Mouse (Mus musculus) limb, embryonic 15.5 days (tissue): Measurements from ENCODE around the gene Igf1r. TPM values are rescaled to one million over a fixed set of nuclear protein-coding genes. Genes with fewer than 3 reads are reported as not detected.

Source experiments
- ATAC-seq: fragments of 200-750 bp; cut with Nextera tagmentation; 2 replicates; pipeline ENCODE4 v1.8.0; 2017; ENCODE audit warnings: low read depth, moderate TSS enrichment; ENCODE audit not compliant: insufficient number of reproducible peaks, low FRiP score, low TSS enrichment
- H3K27ac ChIP-seq: fragments of 300-500 bp; sonication (generic); 2 replicates; pipeline ENCODE4 v1.5.1; 2015; ENCODE audit warnings: moderate library complexity, mild to moderate bottlenecking, inconsistent platforms
- H3K27me3 ChIP-seq: fragments of 300-500 bp; sonication (generic); 2 replicates; pipeline ENCODE4 v1.6.1; 2015; ENCODE audit warnings: inconsistent platforms
- H3K36me3 ChIP-seq: fragments of 300-500 bp; sonication (generic); 2 replicates; pipeline ENCODE4 v1.6.1; 2015; ENCODE audit warnings: inconsistent platforms
- H3K4me1 ChIP-seq: fragments of 300-500 bp; sonication (generic); 2 replicates; pipeline ENCODE4 v1.6.1; 2015; ENCODE audit warnings: inconsistent platforms
- H3K4me2 ChIP-seq: fragments of 300-500 bp; sonication (generic); 2 replicates; pipeline ENCODE4 v1.6.1; 2015; ENCODE audit warnings: mild to moderate bottlenecking, inconsistent platforms
- H3K4me3 ChIP-seq: fragments of 300-500 bp; sonication (generic); 2 replicates; pipeline ENCODE4 v1.5.1; 2015; ENCODE audit warnings: mild to moderate bottlenecking, inconsistent platforms
- H3K9ac ChIP-seq: fragments of 300-500 bp; sonication (generic); 2 replicates; pipeline ENCODE4 v1.6.1; 2015; ENCODE audit warnings: inconsistent platforms
- H3K9me3 ChIP-seq: fragments of 300-500 bp; sonication (generic); 2 replicates; pipeline ENCODE4 v1.6.1; 2016; ENCODE audit warnings: inconsistent platforms
- WGBS: fragments of 180-500 bp; shearing (Covaris S2); methylation state at CpG from one replicate; pipeline ENCODE4 v1.1.7; 2015; 5-methylcytosine and 5-hydroxymethylcytosine counted together
- polyA plus RNA-seq: library from polyadenylated mRNA; unstranded; fragments of >200 nt; fragmentation: Nextera tagmentation; extraction: Ambion mirVana; gene quantifications from 2 replicates; pipeline ENCODE4 v1.2.1, GENCODE M21; 2015

Igf1r gene
- polyA plus RNA-seq, 1 experiment from 2014 or later = 26.3 TPM

DNA sequence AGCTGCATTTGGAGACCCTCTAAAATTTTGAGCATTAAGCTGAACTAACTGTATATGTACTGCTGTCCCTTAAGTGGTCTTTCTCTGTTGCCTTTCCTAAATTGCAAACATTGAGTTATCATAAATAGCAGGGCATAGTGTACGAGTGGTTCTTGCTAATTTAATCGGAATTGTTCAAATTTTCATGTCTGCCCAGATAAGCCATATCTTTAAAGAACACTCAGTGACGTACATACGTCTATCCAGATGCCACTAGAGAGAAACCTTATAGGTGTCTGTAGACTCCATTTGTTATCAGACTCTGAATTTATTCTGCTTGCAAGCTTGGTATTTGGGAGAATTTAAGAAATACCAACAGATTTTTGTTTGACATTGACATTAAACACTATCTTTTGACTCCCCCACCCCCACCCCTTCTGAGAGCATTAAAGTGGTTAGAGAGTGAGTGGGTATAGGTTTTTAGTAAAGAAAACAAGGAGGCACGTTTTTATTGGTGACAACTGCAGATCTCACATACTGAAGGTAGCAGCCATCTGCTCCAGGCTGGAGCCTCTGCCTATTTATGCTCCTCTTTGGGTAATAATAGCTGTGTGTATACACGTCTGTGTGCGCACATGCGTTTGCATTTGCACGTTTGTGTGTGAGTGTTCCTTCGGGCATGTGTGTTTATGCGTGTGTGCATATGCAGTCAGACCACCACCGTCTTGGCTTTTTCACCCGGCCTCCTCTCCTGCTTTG is 58.9 kb downstream of the Igf1r start:
- H3K27ac ChIP-seq = no peak overlapping the region
- H3K4me3 ChIP-seq = no peak overlapping the region
- ATAC-seq = no peak
- no peak overlapping the region for H3K4me2 ChIP-seq
- peaks cover 16% of the 10 kb centered on the region; the same call in 1 of the 2 replicates for H3K4me1 ChIP-seq
- WGBS = 77% methylated on average over 13 of the region's 13 CpGs
- no peak overlapping the region for H3K9ac ChIP-seq
- no peaks in the 10 kb centered on the region for H3K9me3 ChIP-seq
- H3K36me3 ChIP-seq = peaks cover 32% of the 10 kb centered on the region
- no peaks in the 10 kb centered on the region for H3K27me3 ChIP-seq

DNA sequence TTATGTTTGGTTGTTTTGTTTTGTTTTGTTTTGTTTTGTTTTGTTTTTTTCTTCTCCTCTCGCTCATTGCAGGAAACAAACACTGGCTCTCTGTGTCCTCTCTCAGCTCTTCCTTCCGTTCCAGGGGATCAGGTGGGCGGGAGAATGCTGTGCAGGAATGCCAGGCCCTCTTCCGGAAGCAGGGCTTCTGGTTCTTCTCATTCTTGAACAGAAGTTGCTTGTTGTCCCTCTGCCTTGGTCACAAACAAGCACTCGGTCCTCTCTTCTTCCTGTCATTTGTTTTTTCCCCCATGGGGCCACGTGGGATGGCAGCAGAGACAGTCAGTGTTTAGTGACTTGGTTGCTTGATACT is 59.5 kb downstream of the Igf1r start:
- no peak overlapping the region for H3K4me3 ChIP-seq
- no peaks in the 10 kb centered on the region for H3K27me3 ChIP-seq
- 47% methylated on average over 6 of the region's 6 CpGs for WGBS
- H3K9me3 ChIP-seq = no peaks in the 10 kb centered on the region
- peaks cover 20% of the 10 kb centered on the region; the same call in 1 of the 2 replicates for H3K4me1 ChIP-seq
- no peak overlapping the region for H3K27ac ChIP-seq
- peaks cover 32% of the 10 kb centered on the region for H3K36me3 ChIP-seq
- no peak overlapping the region for H3K9ac ChIP-seq
- ATAC-seq = no peak
- H3K4me2 ChIP-seq = no peak overlapping the region

DNA sequence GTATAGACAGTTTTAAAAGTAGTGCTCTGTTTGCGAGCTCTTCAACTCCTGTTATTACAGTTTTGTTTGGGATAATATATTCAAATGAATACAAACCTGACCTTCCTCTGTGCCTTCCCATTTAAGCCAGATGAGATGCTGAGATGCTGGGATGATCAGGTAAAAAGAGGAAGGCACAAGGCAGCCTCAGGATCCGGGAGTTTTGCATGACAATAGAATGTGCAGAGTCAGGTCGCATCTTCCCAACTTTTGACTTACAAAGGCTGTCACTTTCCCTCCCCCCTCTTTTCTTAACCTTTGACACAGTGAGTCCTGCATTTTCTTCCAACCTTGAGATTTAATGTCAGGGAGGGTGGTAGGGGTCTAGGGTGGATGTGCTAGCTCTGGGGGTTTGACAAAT is 61.9 kb downstream of the Igf1r start:
- H3K9ac ChIP-seq = no peak overlapping the region
- no peak overlapping the region for H3K4me2 ChIP-seq
- H3K27ac ChIP-seq = no peak overlapping the region
- ATAC-seq = no peak
- H3K4me3 ChIP-seq = no peak overlapping the region
- H3K4me1 ChIP-seq = peaks cover 30% of the 10 kb centered on the region
- H3K36me3 ChIP-seq = peaks cover 17% of the 10 kb centered on the region
- no peaks in the 10 kb centered on the region for H3K9me3 ChIP-seq
- 93% methylated on average over 3 of the region's 3 CpGs for WGBS
- no peaks in the 10 kb centered on the region for H3K27me3 ChIP-seq

DNA sequence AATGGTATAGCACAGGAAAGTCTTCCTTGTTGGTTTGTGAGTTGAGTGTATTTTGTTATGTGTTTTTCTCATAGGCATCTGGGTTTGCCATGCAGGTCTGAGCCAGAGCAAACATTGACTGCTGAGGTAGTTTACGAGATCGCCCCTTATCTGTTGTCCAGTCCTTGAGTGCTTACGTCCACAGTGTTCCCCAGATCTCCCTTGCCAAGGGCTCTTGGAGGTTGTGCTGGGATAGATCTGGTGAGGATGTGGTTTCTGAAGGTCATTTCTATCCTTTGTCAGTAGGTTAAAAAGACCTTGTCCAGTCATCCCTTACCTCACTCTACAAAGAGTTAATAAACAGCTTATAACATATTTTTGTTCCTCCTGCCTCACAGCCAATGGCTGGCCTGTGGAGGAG is 62.8 kb downstream of the Igf1r start:
- no peak overlapping the region for H3K9ac ChIP-seq
- peaks cover 32% of the 10 kb centered on the region for H3K4me1 ChIP-seq
- H3K4me3 ChIP-seq = no peak overlapping the region
- no peak overlapping the region for H3K4me2 ChIP-seq
- H3K36me3 ChIP-seq = peaks cover 11% of the 10 kb centered on the region
- no peaks in the 10 kb centered on the region for H3K9me3 ChIP-seq
- H3K27ac ChIP-seq = no peak overlapping the region
- whole genome bisulfite sequencing = 96% methylated on average over 3 of the region's 3 CpGs
- H3K27me3 ChIP-seq = no peaks in the 10 kb centered on the region
- no peak for ATAC-seq

DNA sequence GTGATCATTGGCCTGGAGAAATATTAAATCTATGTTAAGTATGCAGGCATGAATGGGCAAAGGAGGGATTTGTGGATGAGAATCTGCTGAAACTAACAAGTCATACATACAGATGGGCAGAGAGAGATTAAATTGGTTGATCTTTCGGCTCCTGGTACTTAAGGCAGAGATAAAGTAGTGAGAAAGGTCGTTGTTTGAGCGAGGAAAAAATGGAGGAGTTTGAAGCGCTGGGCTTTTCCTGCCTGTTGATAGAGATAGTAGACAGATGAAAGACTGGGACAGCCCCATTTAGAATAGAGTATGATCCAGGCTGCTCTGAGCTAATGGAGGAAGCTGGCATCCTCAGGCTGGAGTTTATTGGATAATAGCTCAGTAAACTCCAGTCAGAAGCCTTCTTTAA is 65.4 kb downstream of the Igf1r start:
- Histone ChIP-seq H3K9ac (no peak overlapping the region), H3K9me3 (no peaks in the 10 kb centered on the region), H3K36me3 (peaks cover 11% of the 10 kb centered on the region), H3K27me3 (no peaks in the 10 kb centered on the region), H3K4me2 (no peak overlapping the region), H3K4me3 (no peak overlapping the region), H3K4me1 (peaks cover 42% of the 10 kb centered on the region), H3K27ac (no peak overlapping the region)
- 64% methylated on average over 4 of the region's 4 CpGs for WGBS
- no peak for ATAC-seq

GRCm38 (mm10) chr7:68020556-68020955 is 67.9 kb downstream of the Igf1r start:
- Histone ChIP-seq H3K27ac (no peak overlapping the region), H3K9ac (no peak overlapping the region), H3K27me3 (no peaks in the 10 kb centered on the region), H3K4me1 (peaks cover 45% of the 10 kb centered on the region), H3K36me3 (peaks cover 9% of the 10 kb centered on the region), H3K9me3 (no peaks in the 10 kb centered on the region), H3K4me2 (no peak overlapping the region), H3K4me3 (no peak overlapping the region)
- 80% methylated on average over 2 of the region's 2 CpGs for WGBS
- no peak for ATAC-seq

- WGBS = 35% methylated on average over 2 of the region's 2 CpGs
- Histone ChIP-seq H3K36me3 (no peaks in the 10 kb centered on the region), H3K27ac (peak overlapping the region; percentile 18; the same call in 1 of the 2 replicates), H3K9ac (no peak overlapping the region), H3K4me2 (no peak overlapping the region), H3K4me3 (no peak overlapping the region), H3K27me3 (no peaks in the 10 kb centered on the region), H3K9me3 (no peaks in the 10 kb centered on the region), H3K4me1 (peaks cover 52% of the 10 kb centered on the region)
- ATAC-seq = peak; percentile 56; the same call in 1 of the 2 replicates
Measured at GRCm38 (mm10) chr7:68021741-68022140, 69.1 kb downstream of the Igf1r start.

- Histone ChIP-seq H3K27me3 (no peaks in the 10 kb centered on the region), H3K27ac (peak overlapping the region; percentile 18; the same call in 1 of the 2 replicates), H3K4me2 (no peak overlapping the region), H3K9ac (no peak overlapping the region), H3K36me3 (no peaks in the 10 kb centered on the region), H3K4me1 (peaks cover 50% of the 10 kb centered on the region), H3K4me3 (no peak overlapping the region), H3K9me3 (no peaks in the 10 kb centered on the region)
- no peak for ATAC-seq
- WGBS = 76% methylated on average over 6 of the region's 6 CpGs
Measured at GRCm38 (mm10) chr7:68022188-68022587, 69.6 kb downstream of the Igf1r start.

DNA sequence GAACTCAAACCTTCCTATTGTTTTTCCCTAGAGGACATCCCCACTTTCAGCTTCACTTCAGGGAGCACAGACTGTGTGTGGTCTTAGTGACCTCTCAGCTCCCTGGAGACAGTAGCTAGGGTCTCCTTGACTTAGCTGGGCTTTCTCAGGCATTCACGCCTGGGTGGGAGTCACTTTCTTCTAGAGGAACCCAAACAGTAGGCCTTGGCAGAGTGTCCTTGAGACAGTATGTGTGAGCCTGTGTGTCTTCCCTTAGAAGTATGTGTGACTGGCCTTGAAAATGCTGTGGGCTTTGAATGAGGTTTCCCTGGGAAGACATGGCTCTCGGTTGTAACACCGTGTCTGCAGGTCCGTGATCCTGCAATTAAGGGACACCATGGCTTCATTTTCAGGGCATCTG is 71.3 kb downstream of the Igf1r start:
- Histone ChIP-seq H3K36me3 (no peaks in the 10 kb centered on the region), H3K9me3 (no peaks in the 10 kb centered on the region), H3K27ac (no peak overlapping the region), H3K9ac (no peak overlapping the region), H3K4me3 (no peak overlapping the region), H3K4me1 (peaks cover 39% of the 10 kb centered on the region), H3K27me3 (no peaks in the 10 kb centered on the region), H3K4me2 (no peak overlapping the region)
- no peak for ATAC-seq
- 84% methylated on average over 4 of the region's 4 CpGs for WGBS

- 84% methylated on average over 4 of the region's 4 CpGs for WGBS
- Histone ChIP-seq H3K27ac (no peak overlapping the region), H3K9me3 (no peaks in the 10 kb centered on the region), H3K4me1 (peaks cover 37% of the 10 kb centered on the region), H3K36me3 (no peaks in the 10 kb centered on the region), H3K4me2 (no peak overlapping the region), H3K9ac (no peak overlapping the region), H3K27me3 (no peaks in the 10 kb centered on the region), H3K4me3 (no peak overlapping the region)
- no peak for ATAC-seq
Measured at GRCm38 (mm10) chr7:68024625-68025024, 72.0 kb downstream of the Igf1r start.

GRCm38 (mm10) chr7:68025396-68025795 is 72.8 kb downstream of the Igf1r start:
- H3K4me2 ChIP-seq = no peak overlapping the region
- 48% methylated on average over 3 of the region's 3 CpGs for WGBS
- peak overlapping the region; percentile 43; the same call in 1 of the 2 replicates for H3K27ac ChIP-seq
- no peak overlapping the region for H3K4me3 ChIP-seq
- H3K9me3 ChIP-seq = no peaks in the 10 kb centered on the region
- no peaks in the 10 kb centered on the region for H3K36me3 ChIP-seq
- H3K27me3 ChIP-seq = no peaks in the 10 kb centered on the region
- H3K9ac ChIP-seq = no peak overlapping the region
- ATAC-seq = no peak
- peaks cover 33% of the 10 kb centered on the region for H3K4me1 ChIP-seq

- H3K27ac ChIP-seq = peak overlapping the region; percentile 43
- H3K36me3 ChIP-seq = no peaks in the 10 kb centered on the region
- no peak overlapping the region for H3K4me3 ChIP-seq
- WGBS = 44% methylated on average over 9 of the region's 9 CpGs
- H3K27me3 ChIP-seq = no peaks in the 10 kb centered on the region
- no peak overlapping the region for H3K4me2 ChIP-seq
- H3K4me1 ChIP-seq = peaks cover 34% of the 10 kb centered on the region
- ATAC-seq = 0 out of 2 replicates have a peak, but pooled peaks have one; percentile 24
- no peaks in the 10 kb centered on the region for H3K9me3 ChIP-seq
- H3K9ac ChIP-seq = no peak overlapping the region
Measured at GRCm38 (mm10) chr7:68026076-68026475, 73.4 kb downstream of the Igf1r start.
